Mouse (Mus musculus) telencephalon, adult 2 months (tissue): ENCODE data around the gene Cog6.
"Not testable (repeated sequence)": the region's sequence is repeated elsewhere in the genome, so short reads cannot be mapped to it uniquely, and the experiment has no call there.

Source experiments
- DNase-seq: peaks from one replicate; pipeline ENCODE4 v3.0.0-alpha.2; 2011; ENCODE audit warnings: low read depth, low spot score

The Cog6 gene

GRCm38 (mm10) chr3:53032432-53032831 is 15.4 kb upstream of the Cog6 start:
- no peak for DNase-seq

- DNase-seq, result no peak
These were observed 14.5 kb upstream of the Cog6 start for GRCm38 (mm10) chr3:53031586-53031985.

GRCm38 (mm10) chr3:53029046-53029445 is 12.0 kb upstream of the Cog6 start:
- DNase-seq, result no peak

- DNase-seq, result no peak
These were observed 10.3 kb upstream of the Cog6 start for GRCm38 (mm10) chr3:53027333-53027732.

- DNase-seq, result no peak
These were observed 9.6 kb downstream of the Cog6 start for GRCm38 (mm10) chr3:53007411-53007810.

GRCm38 (mm10) chr3:53004406-53005114 is 12.5 kb downstream of the Cog6 start:
- peak; percentile 33 for DNase-seq

- no peak for DNase-seq
These were observed 15.0 kb downstream of the Cog6 start for GRCm38 (mm10) chr3:53002076-53002475.

- DNase-seq, result no peak
These were observed 17.0 kb downstream of the Cog6 start for GRCm38 (mm10) chr3:52999996-53000395.

GRCm38 (mm10) chr3:52999016-52999744 is 17.9 kb downstream of the Cog6 start:
- no peak for DNase-seq

GRCm38 (mm10) chr3:52997381-52997780 is 19.7 kb downstream of the Cog6 start:
- no peak for DNase-seq

GRCm38 (mm10) chr3:52996635-52997034 is 20.4 kb downstream of the Cog6 start:
- DNase-seq, result no peak

- DNase-seq, result no peak
These were observed 22.4 kb downstream of the Cog6 start for GRCm38 (mm10) chr3:52994666-52995065.

- no peak for DNase-seq
These were observed 23.7 kb downstream of the Cog6 start for GRCm38 (mm10) chr3:52993296-52993695.

GRCm38 (mm10) chr3:52990041-52990737 is 26.8 kb downstream of the Cog6 start:
- DNase-seq, result no peak

GRCm38 (mm10) chr3:52985508-52985941 is 31.5 kb downstream of the Cog6 start:
- DNase-seq, result not testable (repeated sequence)

- DNase-seq, result peak; percentile 89
These were observed 33.3 kb downstream of the Cog6 start for GRCm38 (mm10) chr3:52983772-52984171.

- no peak for DNase-seq
These were observed 34.0 kb downstream of the Cog6 start for GRCm38 (mm10) chr3:52982993-52983392.

GRCm38 (mm10) chr3:52974674-52975556 is 42.1 kb downstream of the Cog6 start:
- DNase-seq, result no peak

- no peak for DNase-seq
These were observed 44.1 kb downstream of the Cog6 start for GRCm38 (mm10) chr3:52972916-52973315.

- no peak for DNase-seq
These were observed 50.0 kb downstream of the Cog6 start for GRCm38 (mm10) chr3:52967046-52967445.

- no peak for DNase-seq
These were observed 52.8 kb downstream of the Cog6 start for GRCm38 (mm10) chr3:52964206-52964605.
